Mouse (Mus musculus) thymus, adult 2 months (tissue): ENCODE results near the gene Gprc5d.

ENCODE experiments used
- CTCF ChIP-seq: fragments of 200-500 bp; IDR thresholded peaks from 2 replicates; pipeline ENCODE4 v1.5.1; 2012; ENCODE audit warnings: mild to moderate bottlenecking, control low read depth, low read length, moderate library complexity, borderline replicate concordance; ENCODE audit not compliant: control insufficient read depth, poor library complexity, insufficient read depth; ENCODE audit errors: extremely low read depth
- POLR2A ChIP-seq: fragments of 200-500 bp; IDR thresholded peaks from 2 replicates; pipeline ENCODE4 v1.6.1; 2012; ENCODE audit warnings: mild to moderate bottlenecking, low read length, control low read depth, moderate library complexity; ENCODE audit not compliant: control insufficient read depth, poor library complexity, insufficient read depth; ENCODE audit errors: extremely low read depth

DNA sequence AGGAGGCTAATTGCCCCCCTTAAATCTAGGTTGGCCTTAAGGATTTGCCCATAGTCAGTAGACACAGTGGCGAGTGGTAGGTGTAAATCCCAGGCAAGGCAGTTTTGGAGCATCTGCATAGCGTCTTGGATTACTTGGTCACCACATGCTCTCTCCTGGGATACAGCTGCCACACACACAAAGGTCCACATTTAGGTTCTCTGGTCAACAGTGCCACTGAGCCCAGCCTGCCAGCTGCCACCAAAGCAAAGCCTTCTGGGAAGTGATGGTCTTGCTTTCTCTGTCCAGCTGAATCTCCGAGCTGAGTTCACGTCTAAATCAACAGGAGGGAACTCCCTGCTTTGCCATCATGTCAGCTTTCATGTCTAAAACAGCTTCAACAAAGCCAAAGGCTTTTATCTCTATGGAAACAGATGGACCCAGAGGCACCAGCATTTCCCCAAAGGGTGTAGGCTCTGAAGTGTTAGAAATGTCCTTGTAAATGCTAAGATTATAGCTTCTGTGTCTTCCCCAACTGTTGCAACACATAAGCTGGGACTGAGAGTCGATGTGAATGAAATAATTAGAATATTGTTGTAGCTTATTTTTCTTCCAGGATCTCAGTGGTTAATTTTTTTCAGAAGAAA lies 6.8 kb upstream of the Gprc5d start:
- TF ChIP-seq CTCF: no peak
- TF ChIP-seq POLR2A: no peak
